Mouse (Mus musculus) right cerebral cortex, adult 18-20 months (tissue): ENCODE data around the gene Sh3bp5.
A peak's percentile ranks its signal among the peaks of the same experiment; 100 is the strongest.

Experiments
- DNase-seq: peaks from one replicate; pipeline ENCODE4 v3.0.0; 2022; ENCODE audit warnings: mixed read lengths

The Sh3bp5 gene

DNA sequence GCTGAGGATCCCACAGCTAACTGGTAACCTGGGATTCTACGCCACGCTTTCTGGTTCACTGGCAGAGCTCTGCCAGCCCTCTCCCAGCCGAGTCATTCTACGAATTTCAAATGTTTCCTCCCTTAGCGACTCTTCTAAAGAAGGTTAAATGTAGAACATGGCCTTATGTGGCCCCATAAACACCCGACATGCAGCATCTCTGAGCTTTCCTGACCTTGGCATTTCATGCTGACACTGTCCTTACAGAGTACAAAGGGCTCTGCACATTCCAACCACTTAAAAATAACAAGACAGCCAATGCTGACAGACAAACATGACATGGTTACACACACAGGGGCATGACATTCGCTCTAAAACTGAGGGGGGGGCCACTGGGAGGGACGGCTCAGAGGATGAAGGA, 27.2 kb downstream of the Sh3bp5 start:
- no peak for DNase-seq

DNA sequence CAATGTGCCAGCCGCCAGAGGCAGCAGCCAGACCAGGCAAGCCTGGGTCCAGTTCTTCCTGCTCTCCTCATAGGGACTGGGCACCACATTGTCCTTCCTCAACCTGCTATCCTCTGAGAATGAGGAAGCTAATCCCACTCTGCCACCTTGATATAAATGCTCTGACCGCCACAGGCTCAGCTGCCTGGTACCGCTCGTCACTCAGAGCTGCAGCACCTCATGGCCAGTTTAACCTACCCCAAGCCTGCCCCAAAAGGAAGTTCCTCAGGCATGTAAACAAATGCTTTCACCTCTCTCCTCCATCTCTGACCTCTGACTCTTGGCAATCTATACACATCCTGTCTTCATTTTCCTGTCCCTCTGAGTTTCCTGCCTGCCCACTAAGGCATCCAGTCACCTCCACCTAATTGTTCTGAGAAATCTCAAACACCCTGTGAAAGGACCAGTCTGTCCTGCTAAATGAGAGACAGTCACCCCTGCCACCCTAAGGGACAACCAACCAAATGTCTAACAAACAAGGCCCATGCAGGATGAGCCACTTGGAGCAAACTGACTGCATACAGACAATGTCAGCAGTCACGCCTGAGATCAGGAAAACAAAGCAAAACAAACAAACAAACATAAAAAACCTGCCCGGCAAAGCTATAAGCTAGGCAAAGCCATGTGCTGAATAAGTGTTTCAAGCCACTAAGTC, 27.8 kb downstream of the Sh3bp5 start:
- DNase-seq, result no peak

DNA sequence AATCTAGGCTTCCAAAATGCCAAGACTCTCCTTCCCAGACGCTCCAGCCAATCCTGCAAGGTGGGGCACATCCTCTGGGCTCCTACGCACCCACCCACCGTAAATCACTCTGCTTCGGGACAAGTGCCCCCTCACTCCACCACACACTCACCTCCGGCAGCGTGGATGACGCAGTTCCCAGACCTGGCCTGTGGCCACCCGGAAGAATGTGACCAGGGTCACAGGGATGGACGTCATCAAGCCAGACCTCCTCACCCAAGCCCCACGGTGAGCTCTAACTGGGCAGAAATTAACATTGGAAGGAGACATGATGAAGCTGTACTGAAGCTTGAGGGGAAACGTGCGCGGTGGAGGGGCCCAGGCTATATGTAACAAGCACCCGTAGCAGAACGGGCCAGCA, 28.7 kb downstream of the Sh3bp5 start:
- no peak for DNase-seq

DNA sequence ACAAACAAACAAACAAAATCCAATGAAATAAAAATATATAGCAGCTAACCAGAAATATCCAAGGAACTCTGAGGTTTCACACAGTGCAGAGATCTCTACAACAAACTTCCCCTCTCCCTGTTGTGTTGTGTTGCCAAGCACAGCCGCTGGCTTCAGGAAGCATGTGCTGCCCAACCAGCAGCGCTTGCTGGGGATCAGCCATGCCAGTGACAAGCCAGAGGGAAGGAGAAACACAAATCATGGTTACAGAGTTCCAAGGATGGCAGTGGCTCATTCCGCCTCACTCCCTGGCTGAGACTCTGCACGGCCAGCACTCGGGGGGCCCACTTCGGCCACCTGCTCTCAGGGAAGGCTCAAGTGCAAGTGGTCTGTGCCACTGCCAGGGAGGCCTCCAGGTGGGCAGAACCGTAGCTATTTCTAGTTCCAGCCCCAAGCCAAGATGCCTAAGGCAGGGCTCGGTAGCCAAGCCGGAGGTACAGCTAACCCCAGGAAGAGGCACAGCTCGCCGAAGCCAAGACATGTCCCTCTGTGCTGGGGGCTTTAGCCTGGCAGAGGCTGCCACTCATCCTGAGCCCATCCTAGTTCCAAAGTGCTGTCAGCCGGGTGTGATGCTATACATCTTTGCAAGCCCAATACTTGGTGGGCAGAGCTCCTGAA, 29.6 kb downstream of the Sh3bp5 start:
- no peak for DNase-seq

DNA sequence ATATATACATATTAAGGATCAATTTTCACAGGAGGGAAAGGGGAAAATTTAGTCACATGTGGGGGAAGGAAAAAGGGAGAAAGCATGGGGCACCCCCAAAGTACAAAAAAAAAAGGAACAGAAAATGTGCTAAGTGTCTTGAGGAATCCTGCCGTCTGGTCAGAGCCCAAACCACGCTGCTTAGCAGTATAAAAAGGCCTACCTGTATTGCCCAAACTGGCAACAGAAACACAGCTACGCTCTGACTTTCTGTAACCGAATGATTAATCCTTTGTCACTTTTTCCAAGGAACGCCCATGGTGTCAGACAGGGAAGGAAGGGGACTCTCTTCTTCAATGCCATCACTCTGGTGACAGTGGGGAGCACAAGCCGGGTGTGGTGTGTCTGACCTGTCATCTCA, 30.2 kb downstream of the Sh3bp5 start:
- no peak for DNase-seq

DNA sequence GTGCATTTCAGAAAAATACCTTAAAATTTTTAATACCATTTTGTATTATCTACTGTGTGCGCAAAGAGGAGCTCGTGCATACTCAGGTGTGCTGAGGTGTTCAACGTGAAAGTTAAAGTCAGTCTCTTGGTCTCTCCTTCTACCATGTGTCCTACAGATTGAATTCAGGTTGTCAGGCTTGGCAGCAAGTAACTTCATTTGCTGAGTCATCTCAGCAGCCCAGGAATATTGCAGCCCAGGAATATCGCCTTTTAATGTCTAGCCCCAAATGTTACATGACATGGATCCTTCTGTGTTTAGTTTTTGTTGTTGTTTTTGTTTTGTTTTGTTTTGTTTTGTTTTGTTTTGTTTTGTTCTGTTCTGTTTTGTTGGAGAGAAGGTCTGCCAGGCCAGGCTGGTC, 31.2 kb downstream of the Sh3bp5 start:
- no peak for DNase-seq

DNA sequence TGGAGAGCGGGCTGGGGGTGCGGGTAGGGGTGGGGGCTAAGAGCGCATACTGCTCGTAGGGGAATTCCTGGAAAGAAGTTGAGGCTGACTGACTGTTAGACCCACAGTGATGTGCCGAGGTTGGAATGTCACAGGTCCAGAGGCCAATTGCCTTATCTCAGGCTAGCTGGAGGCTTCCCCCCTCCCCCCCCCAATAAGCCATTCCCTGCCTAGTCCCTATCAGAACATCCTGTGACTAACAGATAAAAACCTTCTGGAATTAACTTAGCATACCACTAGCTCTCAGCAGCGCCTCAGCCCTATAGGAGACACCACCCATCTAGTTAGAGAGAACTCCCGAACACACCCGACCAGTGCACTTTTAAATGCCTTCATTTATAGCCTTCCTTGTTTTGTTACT, 31.9 kb downstream of the Sh3bp5 start:
- no peak for DNase-seq

DNA sequence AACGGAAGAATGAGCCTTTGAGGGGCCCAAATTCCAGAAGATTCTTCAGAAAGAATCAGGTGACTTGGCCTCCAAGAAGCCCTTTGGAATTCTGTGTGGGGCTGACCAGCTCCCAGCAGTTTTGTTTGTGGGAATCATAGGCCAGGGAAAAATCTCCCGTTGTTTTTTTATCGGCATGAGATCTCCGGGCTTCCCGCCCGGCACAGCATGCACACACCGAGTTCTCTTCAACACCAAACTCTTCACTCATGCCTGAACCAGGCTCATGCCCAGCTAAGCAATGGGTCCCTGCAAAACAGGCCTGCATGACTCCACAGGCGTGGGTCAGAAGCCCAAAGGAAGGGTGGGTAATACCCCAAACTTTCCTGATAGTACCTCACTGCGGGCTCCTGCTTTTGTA, 32.3 kb downstream of the Sh3bp5 start:
- no peak for DNase-seq

DNA sequence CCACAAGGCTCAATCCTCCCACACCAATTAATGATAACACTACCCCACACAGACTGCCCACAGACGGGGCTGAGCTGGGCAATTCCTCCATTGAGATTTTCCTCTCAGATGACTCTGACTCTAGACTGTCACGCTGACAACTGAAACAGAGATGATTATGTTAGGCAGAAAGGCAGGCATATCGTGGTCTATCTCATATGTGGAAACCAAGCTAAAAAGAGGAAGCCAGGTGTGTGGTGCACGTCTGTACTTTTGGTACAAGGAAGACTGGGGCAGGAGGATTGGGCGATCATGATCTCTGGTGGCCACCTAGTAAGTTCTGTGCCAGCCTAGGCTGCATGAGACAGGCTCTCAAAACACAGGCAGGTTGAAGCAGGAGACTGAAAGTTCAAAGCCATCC, 33.2 kb downstream of the Sh3bp5 start:
- DNase-seq, result no peak

DNA sequence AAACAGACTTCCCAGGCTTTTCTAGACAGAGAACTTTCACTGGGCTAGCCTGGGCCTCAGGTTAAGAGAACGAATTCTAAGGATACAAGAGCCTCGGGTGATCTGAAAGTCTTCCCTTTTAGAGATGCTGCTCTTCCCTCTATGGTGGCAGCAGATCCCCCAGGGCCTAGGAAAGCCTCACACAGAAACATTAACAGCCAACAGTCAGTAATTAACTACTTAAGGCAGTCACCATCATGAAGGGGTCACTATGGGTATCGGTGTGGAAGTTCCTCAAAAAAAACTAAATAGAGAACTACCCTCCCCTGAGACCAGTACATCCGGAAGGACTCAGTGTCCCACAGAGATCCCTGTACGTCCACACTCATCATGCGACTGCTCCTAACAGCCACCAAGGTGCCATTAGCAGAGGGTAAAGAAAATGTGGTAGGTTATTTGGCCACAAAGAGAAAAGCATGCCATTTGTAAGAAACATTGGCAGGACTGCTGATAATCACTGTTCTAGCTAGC, 33.9 kb downstream of the Sh3bp5 start:
- no peak for DNase-seq

DNA sequence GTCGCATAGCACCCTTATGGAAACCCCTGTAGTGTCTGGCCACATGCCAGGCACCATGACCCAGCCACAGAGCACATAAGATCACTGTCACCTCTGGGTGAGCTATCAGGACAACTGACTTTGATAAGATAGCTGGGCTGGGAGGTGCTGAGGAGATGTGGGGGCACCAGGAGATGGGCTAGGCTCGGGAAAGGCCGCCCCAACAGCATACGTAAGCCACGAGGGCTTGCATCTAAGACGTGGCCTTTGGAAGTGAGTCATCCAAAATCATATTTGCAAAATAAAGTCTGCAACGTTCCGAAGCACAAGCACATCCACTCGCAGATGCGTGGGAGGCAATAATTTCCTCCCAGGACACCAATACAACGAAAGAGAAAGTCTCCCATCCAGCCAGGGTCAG, 35.0 kb downstream of the Sh3bp5 start:
- DNase-seq, result no peak

DNA sequence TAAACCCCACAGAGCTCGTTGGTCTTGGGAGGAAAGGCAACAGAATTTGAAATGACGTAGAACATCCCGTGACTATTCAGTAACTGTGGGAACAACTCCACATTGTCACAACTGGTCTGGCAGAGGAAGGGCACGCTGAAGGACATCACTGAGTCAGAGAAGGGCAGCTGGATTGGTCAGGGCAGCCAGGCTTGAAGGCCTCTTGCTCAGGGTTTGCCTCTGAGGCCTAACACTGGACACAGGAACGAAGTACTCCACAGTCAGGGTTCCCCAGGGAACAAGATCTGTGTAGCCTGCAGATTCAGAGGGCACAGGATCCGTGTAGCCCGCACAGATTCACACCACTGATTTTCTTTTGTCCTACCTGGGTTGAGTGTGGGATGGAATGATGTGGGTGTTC, 35.6 kb downstream of the Sh3bp5 start:
- no peak for DNase-seq

DNA sequence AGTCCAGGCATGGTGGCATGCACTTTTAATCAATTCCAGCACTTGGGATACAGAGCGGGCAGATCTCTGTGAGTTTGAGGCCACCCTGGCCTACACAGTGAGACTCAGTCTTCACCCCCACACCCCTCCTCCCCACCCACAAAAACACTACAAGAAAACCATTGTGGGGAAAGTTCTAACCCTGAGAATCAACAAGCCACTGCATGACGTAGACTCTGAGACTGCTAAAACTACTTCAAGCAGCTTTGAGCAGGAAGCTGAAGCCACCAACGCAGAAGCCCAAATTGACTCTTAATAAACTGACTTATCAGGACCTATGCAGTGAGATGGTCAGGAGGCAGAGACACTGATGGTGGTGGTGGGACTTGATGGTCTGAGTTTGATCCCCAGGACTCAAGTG, 36.6 kb downstream of the Sh3bp5 start:
- no peak for DNase-seq

DNA sequence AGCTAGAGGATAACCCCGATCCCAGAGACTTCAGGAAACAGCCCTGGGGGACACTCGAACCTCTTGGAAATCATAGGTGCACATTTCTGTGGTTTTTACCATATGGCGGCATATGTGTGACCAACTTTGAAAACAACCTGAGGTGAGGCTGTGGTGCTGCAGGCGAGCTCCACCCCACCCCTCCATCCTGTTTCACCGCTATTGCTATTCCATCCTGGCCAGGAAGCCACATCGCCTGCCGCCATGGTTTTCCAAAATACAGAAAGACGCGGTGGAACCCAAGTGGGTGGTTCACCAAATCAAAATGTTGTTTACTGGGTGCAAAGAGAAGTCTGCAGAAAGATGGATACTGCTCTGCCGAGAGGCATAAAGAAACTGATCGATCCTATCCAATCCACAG, 37.1 kb downstream of the Sh3bp5 start:
- no peak for DNase-seq

DNA sequence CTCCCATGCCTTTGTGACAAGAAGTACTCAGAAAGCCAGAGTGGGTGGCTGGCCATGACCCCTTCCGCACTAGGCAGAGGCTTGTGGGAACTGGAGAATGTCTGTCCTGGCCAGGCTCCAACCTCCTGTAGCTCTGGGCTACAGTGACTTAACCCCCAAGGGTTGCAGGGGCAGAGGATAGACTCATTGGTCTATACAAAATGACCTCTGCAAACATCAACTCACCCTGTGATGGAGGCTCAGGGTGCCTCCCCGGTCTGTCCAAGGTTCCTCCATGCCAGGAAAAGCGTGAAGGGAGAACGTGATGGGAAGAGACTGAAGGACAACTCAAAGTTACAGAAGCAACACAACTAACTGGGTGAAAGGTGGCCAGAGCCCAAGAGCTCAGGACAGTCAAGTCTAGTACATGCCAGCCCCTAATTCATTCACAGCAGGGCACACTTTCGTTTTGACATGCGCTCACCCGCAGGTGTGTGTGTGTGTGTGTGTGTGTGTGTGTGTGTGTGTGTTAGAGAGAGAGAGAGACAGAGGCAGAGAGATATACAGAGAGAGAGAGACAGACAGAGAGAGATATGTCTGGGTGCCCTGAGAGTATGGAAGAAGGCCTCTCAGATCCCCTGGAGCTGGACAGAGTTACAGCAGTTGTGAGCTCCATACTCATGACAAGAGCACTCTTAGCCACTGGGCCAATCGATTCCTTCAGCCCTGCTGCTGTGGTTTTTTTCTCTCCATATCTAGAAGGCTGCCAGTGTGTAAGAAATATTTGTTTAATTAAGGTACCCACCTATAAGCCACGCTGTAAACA, 37.9 kb downstream of the Sh3bp5 start:
- no peak for DNase-seq

DNA sequence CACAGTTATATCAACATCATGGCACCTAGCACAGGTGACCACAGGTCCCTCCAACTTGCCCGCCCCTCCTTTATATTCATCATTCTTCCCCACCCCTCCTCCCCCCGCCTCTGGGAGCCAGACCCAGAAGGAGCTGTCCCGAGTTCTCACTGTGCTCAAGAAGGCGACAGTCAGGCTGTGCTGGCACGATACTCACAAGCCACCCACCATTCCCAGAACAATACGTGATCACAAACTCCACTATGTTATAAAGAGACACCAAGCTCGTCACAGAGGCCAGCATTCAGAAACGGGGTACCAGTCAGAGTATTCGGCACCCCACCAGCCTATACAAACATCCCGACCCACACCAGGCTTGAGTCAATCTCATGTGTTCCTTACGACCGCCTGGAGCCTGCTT, 38.5 kb downstream of the Sh3bp5 start:
- DNase-seq, result no peak

DNA sequence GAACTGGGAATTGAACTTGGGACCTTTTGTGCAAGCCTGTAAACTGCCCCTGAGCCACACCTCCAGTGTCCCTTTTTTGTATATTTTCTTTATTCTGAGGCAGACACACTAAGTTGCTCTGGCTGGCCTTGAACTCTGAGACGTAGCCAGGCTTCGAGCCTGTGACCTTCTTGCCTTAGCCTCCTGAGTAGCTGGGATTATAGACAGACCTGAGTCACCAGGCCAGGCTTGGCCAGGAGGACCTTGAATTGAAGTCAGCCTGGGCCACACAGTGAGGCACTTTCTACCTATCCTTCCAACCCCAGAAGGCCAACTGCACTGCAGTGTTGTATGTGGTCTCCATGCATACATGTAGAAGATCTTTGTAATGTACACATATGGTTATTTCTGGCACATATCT, 39.5 kb downstream of the Sh3bp5 start:
- no peak for DNase-seq

DNA sequence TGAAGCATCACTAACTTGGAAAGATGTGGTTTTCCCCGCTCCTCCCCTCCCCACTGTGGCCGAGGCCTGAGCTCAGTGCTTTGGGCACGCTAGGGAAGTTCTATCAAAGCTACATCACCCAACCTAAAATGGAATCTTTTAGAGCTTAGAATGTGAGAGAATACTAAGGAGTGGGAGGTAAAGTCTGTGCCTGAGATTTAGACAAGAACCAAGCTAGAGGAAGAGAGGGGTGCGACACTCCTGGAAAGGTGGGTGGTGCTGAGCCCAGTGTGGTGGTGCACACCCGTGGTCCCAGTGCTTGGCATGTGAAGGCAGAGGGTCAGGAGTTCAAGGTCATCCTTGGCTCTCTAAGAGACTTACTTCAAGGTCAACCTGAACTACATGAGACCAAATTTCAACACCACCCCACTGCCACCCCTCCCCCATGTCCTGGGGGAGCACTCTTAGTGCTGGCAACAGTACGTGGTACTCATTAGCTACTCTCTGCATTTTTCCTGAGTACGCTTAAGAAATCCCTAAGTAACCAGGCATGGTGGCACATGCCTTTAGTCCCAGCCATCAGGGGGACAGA, 40.2 kb downstream of the Sh3bp5 start:
- DNase-seq, result peak; percentile 58

DNA sequence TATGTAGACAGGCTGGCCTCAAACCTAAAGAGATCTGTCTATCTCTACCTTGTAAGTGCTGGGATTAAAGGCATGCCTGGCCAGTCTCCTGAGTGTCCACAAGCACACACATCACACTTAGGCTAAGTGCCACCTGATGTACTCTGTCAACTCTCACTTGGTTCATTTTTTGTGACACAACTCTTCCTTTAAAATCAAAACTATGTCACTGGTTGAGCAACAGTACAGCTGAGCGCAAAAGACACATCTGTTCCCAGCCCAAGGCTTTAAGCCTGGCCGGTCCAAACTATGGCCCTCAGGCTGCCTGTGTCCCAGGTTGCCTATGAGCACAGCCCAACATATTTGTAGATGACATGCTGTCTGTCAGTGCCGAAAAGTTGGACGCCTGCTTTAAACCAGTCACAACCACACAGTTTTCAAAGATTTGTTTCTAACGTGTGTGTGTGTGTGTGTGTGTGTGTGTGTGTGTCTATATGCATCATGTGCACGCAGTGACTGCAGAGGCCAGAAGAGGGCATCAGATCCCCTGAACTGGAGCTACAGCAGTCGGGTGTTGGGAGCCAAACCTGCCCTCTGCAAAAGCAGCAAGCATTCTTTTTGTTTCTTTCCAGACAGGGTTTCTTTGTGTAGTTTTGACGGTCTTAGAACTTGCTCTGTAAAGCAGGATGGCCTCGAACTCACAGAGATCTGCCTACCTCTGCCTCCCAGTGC, 40.9 kb downstream of the Sh3bp5 start:
- DNase-seq, result no peak

DNA sequence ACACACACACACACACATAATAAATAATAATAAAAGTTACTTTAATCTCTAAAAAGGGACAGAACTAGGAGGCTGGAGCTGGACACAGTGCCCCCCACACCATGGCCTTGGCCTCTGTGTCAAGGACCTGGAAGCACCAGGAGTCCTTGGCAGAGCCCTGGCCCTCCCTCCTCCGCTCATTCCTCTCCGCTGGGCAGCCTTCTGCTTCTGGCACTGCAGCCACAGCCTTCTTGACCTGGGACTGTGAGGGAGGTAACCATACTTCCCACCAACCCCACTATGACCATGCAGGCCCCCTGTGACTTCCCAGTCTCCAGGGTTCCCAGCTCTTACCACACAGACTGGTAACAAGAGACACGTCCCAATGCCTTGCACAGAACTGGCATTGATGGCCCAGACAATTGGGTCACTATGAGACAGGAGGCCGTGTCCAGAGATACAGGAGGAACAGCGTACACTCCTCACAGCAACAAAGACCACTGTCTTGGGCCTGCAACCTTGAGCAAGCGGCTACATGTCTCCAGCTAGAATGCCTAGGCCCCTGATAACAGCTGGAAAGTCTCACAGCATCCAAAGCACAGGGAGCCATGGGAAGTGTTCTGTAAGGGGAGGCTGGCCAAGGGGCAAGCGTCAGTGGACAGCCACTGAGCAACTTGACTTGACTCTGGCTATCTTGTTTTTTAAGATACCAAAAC, 41.8 kb downstream of the Sh3bp5 start:
- DNase-seq, result no peak

DNA sequence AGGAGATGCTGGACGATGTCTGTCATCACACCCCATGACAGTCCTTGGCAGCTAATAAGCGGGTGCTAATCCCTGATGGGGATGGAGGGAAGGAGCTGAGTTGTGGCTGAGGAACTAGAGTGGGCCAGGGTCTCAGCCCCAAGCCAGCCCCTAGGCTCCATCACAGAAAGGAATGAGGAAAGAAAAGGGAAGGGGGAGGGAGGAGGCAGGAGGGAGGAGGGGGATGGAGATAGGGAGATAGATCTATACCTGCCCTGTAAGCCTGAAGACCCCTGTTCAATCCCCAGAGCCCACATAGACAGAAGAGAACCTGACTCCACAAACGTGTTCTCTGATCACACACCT, 42.4 kb downstream of the Sh3bp5 start:
- DNase-seq, result no peak

DNA sequence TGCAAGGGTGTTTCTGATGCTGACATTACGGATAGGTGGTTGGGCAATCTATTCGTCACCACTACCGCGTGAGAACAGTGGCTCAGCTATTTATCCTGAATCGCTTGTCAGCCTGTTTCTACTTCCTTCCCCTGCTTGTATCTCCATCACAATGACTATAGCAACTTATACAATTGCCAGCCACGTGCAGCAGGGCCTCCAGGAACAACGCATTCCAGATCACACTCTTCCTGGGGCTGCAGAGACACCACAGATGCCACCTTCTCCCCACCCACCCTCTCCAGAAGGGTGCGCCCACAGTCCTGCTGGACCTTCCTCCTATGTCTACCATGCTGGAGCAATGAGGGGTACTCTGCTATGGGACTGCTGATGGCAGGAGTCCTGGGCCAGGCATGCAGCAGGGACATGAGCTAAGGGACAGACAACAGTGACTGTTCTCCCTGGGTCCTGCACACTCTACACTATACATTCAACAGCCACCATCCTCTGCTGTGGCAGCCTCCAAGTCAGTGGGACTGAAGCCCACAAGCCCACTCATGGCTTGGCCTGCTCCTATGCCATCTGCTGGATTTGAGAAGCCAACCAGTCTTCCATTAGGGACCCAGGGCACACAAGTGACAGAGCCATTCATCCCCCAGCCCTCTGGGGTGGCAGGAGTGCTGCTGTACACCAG, 42.9 kb downstream of the Sh3bp5 start:
- peak; percentile 78 for DNase-seq
